Mouse (Mus musculus) G1E (cell line): ENCODE results near the gene Igf2bp2.

ENCODE experiments used
- CTCF ChIP-seq: IDR thresholded peaks from 2 replicates; pipeline ENCODE4 v1.5.1; 2012; ENCODE audit warnings: low read depth, low read length, inconsistent platforms, mixed read lengths
- GATA1 ChIP-seq: IDR thresholded peaks from 2 replicates; pipeline ENCODE4 v1.6.1; 2012; ENCODE audit warnings: borderline replicate concordance, low read length, inconsistent platforms, mixed read lengths
- POLR2AphosphoS5 ChIP-seq: IDR thresholded peaks from 2 replicates; pipeline ENCODE4 v1.6.1; 2012; ENCODE audit warnings: low read depth, low read length, inconsistent platforms; ENCODE audit not compliant: insufficient replicate concordance
- TAL1 ChIP-seq: conservative IDR thresholded peaks from 2 replicates; pipeline ENCODE4 v1.6.1; 2012; ENCODE audit warnings: low read depth, low read length, inconsistent platforms, mixed read lengths

- TF ChIP-seq GATA1, result no peak
- no peak for TF ChIP-seq CTCF
- TF ChIP-seq TAL1, result no peak
- TF ChIP-seq POLR2AphosphoS5, result no peak
Measured at GRCm38 (mm10) chr16:22097659-22098058, 65.4 kb downstream of the Igf2bp2 start.
